Mouse (Mus musculus) heart, embryonic 12.5 days (tissue): ENCODE data around the gene Leng1. TPM values are rescaled to one million over a fixed set of nuclear protein-coding genes. Genes with fewer than 3 reads are reported as not detected.

ENCODE experiments used
- ATAC-seq: fragments of 200-750 bp; cut with Nextera tagmentation; 2 replicates; pipeline ENCODE4 v1.8.0; 2017; ENCODE audit warnings: moderate TSS enrichment, moderate library complexity; ENCODE audit not compliant: insufficient number of reproducible peaks, low FRiP score
- H3K27ac ChIP-seq: fragments of 300-500 bp; sonication (generic); 2 replicates; pipeline ENCODE4 v1.5.1; 2016; ENCODE audit warnings: mild to moderate bottlenecking, moderate library complexity; ENCODE audit not compliant: poor library complexity, severe bottlenecking
- H3K27me3 ChIP-seq: fragments of 300-500 bp; sonication (generic); replicated peaks from 2 replicates; pipeline ENCODE4 v1.6.1; 2016; ENCODE audit warnings: mild to moderate bottlenecking, moderate library complexity
- H3K36me3 ChIP-seq: fragments of 300-500 bp; sonication (generic); 2 replicates; pipeline ENCODE4 v1.6.1; 2016; ENCODE audit warnings: mild to moderate bottlenecking, moderate library complexity
- H3K4me1 ChIP-seq: fragments of 300-500 bp; sonication (generic); replicated peaks from 2 replicates; pipeline ENCODE4 v1.6.1; 2016; ENCODE audit warnings: mild to moderate bottlenecking
- H3K4me2 ChIP-seq: fragments of 300-500 bp; sonication (generic); 2 replicates; pipeline ENCODE4 v1.6.1; 2016; ENCODE audit warnings: mild to moderate bottlenecking, moderate library complexity
- H3K4me3 ChIP-seq: fragments of 300-500 bp; sonication (generic); 2 replicates; pipeline ENCODE4 v1.5.1; 2016; ENCODE audit warnings: mild to moderate bottlenecking
- H3K9ac ChIP-seq: fragments of 300-500 bp; sonication (generic); 2 replicates; pipeline ENCODE4 v1.6.1; 2016; ENCODE audit warnings: mild to moderate bottlenecking, moderate library complexity
- H3K9me3 ChIP-seq: fragments of 300-500 bp; sonication (generic); replicated peaks from 2 replicates; pipeline ENCODE4 v1.6.1; 2016; ENCODE audit warnings: mild to moderate bottlenecking, moderate library complexity
- WGBS: fragments of 180-500 bp; shearing (Covaris S2); methylation state at CpG from one replicate; pipeline ENCODE4 v1.1.7; 2016; 5-methylcytosine and 5-hydroxymethylcytosine counted together
- microRNA-seq: library from miRNA; unstranded; fragments of <30 nt; microRNA quantifications from one replicate; pipeline ENCODE4, GENCODE M21; 2017
- polyA plus RNA-seq: library from polyadenylated mRNA; unstranded; fragments of >200 nt; fragmentation: Nextera tagmentation; extraction: Ambion mirVana; gene quantifications from 2 replicates; pipeline ENCODE4 v1.2.1, GENCODE M21; 2016

Gene Leng1
- polyA plus RNA-seq, 1 experiment from 2014 or later: 20.5 TPM

DNA sequence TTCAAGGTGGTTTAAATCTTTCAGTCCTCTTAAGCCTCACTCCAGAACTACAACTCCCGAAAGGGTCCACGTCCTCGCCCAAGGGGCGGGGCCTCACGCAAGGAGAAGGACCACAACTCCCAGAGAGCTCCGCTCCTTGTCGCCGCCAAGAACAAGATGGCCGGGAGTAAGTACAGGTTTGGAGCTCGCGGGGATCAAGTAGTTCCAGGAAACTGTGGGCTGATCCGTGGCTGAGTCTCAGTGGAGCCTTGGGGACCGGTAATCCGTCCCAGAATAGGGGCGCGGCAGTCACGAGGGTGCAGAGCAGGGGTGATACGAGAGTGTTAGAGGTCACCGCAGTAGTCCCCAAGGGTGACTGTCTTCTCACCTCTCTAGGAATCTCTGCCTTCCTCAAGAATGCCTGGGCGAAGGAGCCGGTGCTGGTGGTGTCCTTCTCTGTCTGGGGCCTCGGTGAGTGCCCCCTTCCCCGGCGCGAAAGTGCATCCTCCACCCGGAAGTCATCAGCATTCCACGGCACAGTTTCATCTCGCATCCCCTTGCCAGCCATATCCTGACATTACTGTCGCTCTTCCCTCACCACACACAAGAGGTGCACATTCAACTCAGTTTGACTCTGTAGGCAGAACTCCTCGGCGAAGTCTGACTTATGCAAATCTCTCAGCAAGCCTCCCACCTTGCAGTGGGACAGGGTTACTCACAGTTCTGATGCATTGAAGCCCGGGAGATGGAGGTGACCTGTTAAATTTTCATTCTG is 48.2 kb downstream of the Leng1 start, which contains the start of gene Ndufa3:
TSS of gene Ndufa3 (plus strand) at position 132 of the 754 bp plus-strand sequence.
- peak within 1 kb of the TSS; percentile 90 for H3K4me2 ChIP-seq
- H3K36me3 ChIP-seq: peaks cover 31% of the 10 kb centered on the region
- peak within 1 kb of the TSS; percentile 70 for H3K4me3 ChIP-seq
- peaks cover 7% of the 10 kb centered on the region for H3K4me1 ChIP-seq
- H3K27ac ChIP-seq: peak within 1 kb of the TSS; percentile 73
- ATAC-seq: peak; percentile 94
- under 1% methylated on average over 32 of the region's 32 CpGs for WGBS
- no peaks in the 10 kb centered on the region; the same call in 1 of the 2 replicates for H3K27me3 ChIP-seq
- H3K9me3 ChIP-seq: no peaks in the 10 kb centered on the region
- H3K9ac ChIP-seq: peak within 1 kb of the TSS; percentile 88

DNA sequence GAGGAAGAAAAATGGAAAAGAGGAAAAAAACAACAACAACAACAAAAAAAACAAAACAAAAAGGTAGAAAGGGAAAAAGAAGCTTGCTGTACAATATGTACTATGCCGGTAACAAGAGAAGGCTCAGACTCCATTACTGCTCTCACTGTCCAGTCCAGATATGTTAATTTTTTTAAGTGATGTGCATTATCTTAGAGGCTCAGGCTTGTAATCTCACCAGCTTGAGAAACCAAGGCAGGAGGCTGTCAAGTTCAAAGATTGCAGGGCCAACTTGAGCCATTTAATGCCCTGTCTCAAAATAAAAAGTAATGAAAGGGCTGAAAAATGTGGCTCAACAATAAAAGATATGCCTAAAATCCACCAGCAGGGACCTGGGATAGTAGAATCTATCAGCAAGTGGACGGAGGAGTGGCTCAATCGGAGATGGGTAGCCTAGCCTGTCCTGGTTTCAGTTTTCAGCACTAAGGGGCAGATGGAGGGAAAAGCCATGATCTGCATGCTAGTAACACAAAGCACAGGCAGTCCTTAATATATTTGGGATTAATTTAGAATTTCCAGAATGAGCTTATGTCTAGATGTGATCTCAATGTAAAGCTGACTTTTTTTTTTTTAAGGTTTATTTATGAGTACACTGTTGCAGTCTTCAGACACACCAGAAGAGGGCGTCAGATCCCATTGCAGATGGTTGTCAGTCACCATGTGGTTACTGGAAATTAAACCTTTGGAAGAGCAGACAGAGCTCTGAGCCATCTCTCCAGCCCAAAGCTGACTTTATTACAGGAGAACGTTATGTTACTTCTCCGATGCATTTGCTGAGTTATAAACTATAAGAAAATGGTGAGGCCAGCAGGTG is 49.0 kb downstream of the Leng1 start:
- Histone ChIP-seq H3K9me3 (no peaks in the 10 kb centered on the region), H3K27ac (no peak overlapping the region), H3K36me3 (peaks cover 24% of the 10 kb centered on the region), H3K4me3 (peak overlapping the region; percentile 70), H3K4me2 (peak overlapping the region; percentile 42; the same call in 1 of the 2 replicates), H3K9ac (no peak overlapping the region), H3K4me1 (peaks cover 7% of the 10 kb centered on the region), H3K27me3 (no peaks in the 10 kb centered on the region; the same call in 1 of the 2 replicates)
- ATAC-seq: peak; percentile 26; the same call in 1 of the 2 replicates
- WGBS: 43% methylated on average over 6 of the region's 6 CpGs

DNA sequence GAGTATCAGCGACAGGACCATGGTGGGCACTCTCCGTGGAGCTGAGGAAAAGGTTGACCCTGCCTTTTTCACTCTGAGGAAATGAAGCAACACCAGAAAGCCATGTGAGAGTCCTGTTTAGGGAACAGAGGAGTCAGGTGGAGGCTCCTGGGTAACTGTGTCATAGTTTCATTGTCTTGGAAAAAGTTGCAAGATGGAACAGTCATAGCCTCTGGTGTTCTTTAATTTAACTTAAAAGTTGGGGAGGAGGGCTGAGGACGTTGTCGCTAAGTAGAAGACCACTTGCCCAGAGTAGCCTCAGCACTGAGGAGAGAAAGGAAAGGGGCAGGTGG is 49.6 kb downstream of the Leng1 start, which contains the start of gene Oscar:
TSS of gene Oscar (minus strand) at position 101 of the 332 bp plus-strand sequence.
- no peak for ATAC-seq
- no peak within 1 kb of the TSS for H3K27ac ChIP-seq
- H3K4me3 ChIP-seq: peak within 1 kb of the TSS; percentile 70
- no peak within 1 kb of the TSS for H3K9ac ChIP-seq
- H3K9me3 ChIP-seq: no peaks in the 10 kb centered on the region
- WGBS: 75% methylated on average over 4 of the region's 4 CpGs
- H3K4me2 ChIP-seq: peak within 1 kb of the TSS; percentile 42; the same call in 1 of the 2 replicates
- H3K27me3 ChIP-seq: no peaks in the 10 kb centered on the region; the same call in 1 of the 2 replicates
- H3K36me3 ChIP-seq: peaks cover 24% of the 10 kb centered on the region
- peaks cover 7% of the 10 kb centered on the region for H3K4me1 ChIP-seq

DNA sequence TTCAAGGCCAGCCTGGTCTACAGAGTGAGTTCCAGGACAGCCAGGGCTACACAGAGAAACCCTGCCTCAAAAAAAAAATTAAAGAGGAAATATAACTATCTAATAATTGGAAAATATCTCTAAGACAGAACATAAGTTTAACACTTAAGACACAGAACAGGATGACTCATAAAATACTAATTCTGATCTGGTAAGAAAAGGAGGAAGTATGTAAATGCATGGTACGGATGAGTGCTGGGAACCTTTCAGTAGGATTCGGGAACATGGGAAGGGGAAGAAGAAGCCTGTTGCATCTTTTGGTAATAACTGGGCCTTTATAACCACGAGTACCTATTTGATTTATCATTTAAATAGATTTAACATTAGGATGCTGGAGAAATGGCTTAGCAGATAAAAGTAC is 51.6 kb downstream of the Leng1 start:
- WGBS: 75% methylated on average over 3 of the region's 3 CpGs
- H3K27me3 ChIP-seq: no peaks in the 10 kb centered on the region; the same call in 1 of the 2 replicates
- no peak for ATAC-seq

DNA sequence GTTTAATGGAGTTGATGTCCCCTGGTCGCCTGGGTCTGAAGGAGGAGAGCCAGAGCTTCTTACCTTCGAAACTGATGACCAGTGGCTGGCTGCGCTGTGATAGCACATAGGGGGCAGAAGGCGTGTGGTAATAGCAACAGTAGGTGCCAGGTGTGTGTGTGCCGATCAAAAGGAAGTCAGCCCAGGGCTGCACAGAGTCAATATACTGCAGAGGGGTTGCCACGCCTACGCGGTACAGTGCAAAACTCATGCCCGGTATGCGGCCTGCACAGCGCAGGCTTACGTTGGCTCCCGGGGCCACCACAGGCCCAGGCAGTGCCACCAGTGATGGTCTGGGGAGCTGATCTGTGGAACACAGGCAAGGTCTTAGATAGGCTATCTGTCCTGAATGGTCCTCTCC is 54.6 kb downstream of the Leng1 start:
- Histone ChIP-seq H3K4me1 (no peaks in the 10 kb centered on the region), H3K4me3 (no peak overlapping the region), H3K27ac (no peak overlapping the region), H3K27me3 (no peaks in the 10 kb centered on the region; the same call in 1 of the 2 replicates), H3K9me3 (peaks cover 1% of the 10 kb centered on the region; the same call in 1 of the 2 replicates), H3K36me3 (no peaks in the 10 kb centered on the region), H3K9ac (no peak overlapping the region), H3K4me2 (no peak overlapping the region)
- no peak for ATAC-seq
- 82% methylated on average over 13 of the region's 13 CpGs for WGBS

More for the DNA sequence above, 51.6 kb downstream of the Leng1 start:
- Histone ChIP-seq H3K9ac (no peak overlapping the region), H3K4me1 (peaks cover 7% of the 10 kb centered on the region), H3K4me3 (no peak overlapping the region), H3K27ac (no peak overlapping the region), H3K9me3 (no peaks in the 10 kb centered on the region), H3K36me3 (peaks cover 5% of the 10 kb centered on the region), H3K4me2 (no peak overlapping the region)

DNA sequence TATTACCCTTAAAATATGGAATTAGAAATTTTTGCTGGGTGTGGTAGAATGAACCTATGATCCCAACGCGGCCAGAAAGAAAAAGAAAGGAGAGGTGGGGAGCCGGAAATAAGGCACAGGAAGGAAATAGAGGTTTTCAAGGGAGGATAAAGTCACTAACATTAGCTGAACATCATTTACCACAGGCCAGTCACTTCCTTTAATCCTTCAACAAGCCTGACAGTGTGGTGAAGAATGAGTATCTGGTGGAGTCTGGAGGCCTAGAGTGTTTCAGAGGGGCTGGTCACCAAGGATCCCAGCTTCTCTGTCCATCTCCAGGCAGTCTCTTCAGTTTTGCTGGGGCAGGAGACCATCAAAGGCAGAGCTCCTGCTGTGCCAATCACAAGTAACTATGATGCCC is 55.2 kb downstream of the Leng1 start:
- Histone ChIP-seq H3K27me3 (no peaks in the 10 kb centered on the region; the same call in 1 of the 2 replicates), H3K9me3 (peaks cover 5% of the 10 kb centered on the region; the same call in 1 of the 2 replicates), H3K9ac (no peak overlapping the region), H3K4me3 (no peak overlapping the region), H3K36me3 (no peaks in the 10 kb centered on the region), H3K4me1 (no peaks in the 10 kb centered on the region), H3K4me2 (no peak overlapping the region), H3K27ac (no peak overlapping the region)
- 89% methylated on average over 3 of the region's 3 CpGs for WGBS
- no peak for ATAC-seq

Small RNA genes within 50 kb of the gene (microRNA-seq; reads per million reads assigned to microRNA genes)
- 3.8 reads per million, percentile 12 among the genes with 10 or more reads in this experiment for gene Mir3572

Other genes with a start within 250 kb of the Leng1 start
- 23.1 and 23.5 TPM in 2 replicates for gene Cacng6, start 241.6 kb downstream of the Leng1 start, polyA plus RNA-seq
- not detected in 2 replicates for gene Tarm1, start 163.2 kb downstream of the Leng1 start, polyA plus RNA-seq
- 0.09 and 0.23 TPM in 2 replicates for gene Oscar, start 49.7 kb downstream of the Leng1 start, polyA plus RNA-seq
- gene Ndufa3, start 48.5 kb downstream of the Leng1 start, polyA plus RNA-seq: 550 and 560 TPM in 2 replicates
- 18.6 and 19.8 TPM in 2 replicates for gene Tfpt, start 35.9 kb downstream of the Leng1 start, polyA plus RNA-seq
- 63.7 and 68.0 TPM in 2 replicates for gene Prpf31, start 35.9 kb downstream of the Leng1 start, polyA plus RNA-seq
- gene Cnot3, start 20.6 kb downstream of the Leng1 start, polyA plus RNA-seq: 35.8 and 41.9 TPM in 2 replicates
- gene Tmc4, start 11.7 kb upstream of the Leng1 start, polyA plus RNA-seq: 4.4 and 4.6 TPM in 2 replicates
- gene Tsen34, start 27.0 kb upstream of the Leng1 start, polyA plus RNA-seq: 206 and 218 TPM in 2 replicates
- gene Mboat7, start 27.7 kb upstream of the Leng1 start, polyA plus RNA-seq: 40.7 TPM in 2 replicates
- gene Rps9, start 38.2 kb upstream of the Leng1 start, polyA plus RNA-seq: 866 and 893 TPM in 2 replicates
- 0.04 and 0.12 TPM in 2 replicates for gene Pirb, start 54.6 kb upstream of the Leng1 start, polyA plus RNA-seq
- not detected in 2 replicates for gene Gm15448, start 159.8 kb upstream of the Leng1 start, polyA plus RNA-seq
- not detected in 2 replicates for gene Pira2, start 179.2 kb upstream of the Leng1 start, polyA plus RNA-seq
- not detected in 2 replicates for gene Gm14548, start 232.3 kb upstream of the Leng1 start, polyA plus RNA-seq
- not detected in 2 replicates for gene Lilra6, start 249.7 kb upstream of the Leng1 start, polyA plus RNA-seq